Mouse (Mus musculus) T-helper 1 cell (primary cell): ENCODE measurements around the gene Kcnmb4.

ENCODE experiments used
- in situ Hi-C: fragments of 300-600 bp; cut with MboI, MseI; formaldehyde crosslinking; loops from one replicate; pipeline ENCODE4 v1.15.1; 2025; ENCODE audit warnings: high pct_unique_total_duplicates

Kcnmb4 gene

GRCm38 (mm10) chr10:116473759-116474549 lies at the start of gene Kcnmb4:
Kcnmb4 (minus strand) TSS chr10:116473878.
- in situ Hi-C loops: no loop called here

DNA sequence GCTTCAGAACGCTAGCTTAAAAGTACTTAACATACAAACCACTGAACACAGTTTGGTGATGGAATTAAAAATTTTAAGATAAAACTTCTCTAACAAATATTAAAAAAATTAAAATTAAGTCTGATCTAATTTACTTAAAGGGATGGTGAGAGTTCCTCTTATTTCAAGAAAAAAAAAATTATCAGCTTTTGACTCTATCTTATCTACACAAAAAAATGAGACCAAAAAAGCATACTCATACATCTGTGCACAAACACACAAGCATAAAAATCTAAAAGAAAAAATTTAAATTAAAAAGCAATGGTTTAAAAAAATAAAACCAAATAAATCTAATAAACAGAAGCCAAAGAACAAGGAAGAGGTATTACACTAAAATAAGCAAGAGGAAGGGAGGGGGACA lies 45.9 kb upstream of the Kcnmb4 start:
- in situ Hi-C loops: no loop called here

GRCm38 (mm10) chr10:116515590-116515989 lies 41.9 kb upstream of the Kcnmb4 start:
- in situ Hi-C loops: no loop called here

GRCm38 (mm10) chr10:116515158-116515557 lies 41.5 kb upstream of the Kcnmb4 start:
- in situ Hi-C loops: no loop called here

DNA sequence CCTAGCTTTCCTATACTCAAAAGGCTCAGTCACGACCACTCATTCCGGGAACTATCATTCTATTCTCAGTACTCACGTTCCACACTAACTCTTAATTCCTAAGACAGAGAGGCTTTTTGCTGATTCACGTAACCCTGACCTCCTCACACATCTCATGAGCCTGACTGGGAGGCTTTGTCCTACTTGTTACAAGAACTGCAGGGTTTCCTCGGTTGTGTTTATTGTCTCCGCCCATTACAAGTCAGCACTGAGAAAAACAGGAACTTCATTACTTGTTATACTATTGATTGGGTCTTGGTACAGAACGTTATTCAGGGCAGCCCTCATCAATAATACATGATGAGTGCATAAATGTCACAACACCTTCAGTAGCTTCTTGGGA lies 39.6 kb upstream of the Kcnmb4 start:
- in situ Hi-C loops: no loop called here

DNA sequence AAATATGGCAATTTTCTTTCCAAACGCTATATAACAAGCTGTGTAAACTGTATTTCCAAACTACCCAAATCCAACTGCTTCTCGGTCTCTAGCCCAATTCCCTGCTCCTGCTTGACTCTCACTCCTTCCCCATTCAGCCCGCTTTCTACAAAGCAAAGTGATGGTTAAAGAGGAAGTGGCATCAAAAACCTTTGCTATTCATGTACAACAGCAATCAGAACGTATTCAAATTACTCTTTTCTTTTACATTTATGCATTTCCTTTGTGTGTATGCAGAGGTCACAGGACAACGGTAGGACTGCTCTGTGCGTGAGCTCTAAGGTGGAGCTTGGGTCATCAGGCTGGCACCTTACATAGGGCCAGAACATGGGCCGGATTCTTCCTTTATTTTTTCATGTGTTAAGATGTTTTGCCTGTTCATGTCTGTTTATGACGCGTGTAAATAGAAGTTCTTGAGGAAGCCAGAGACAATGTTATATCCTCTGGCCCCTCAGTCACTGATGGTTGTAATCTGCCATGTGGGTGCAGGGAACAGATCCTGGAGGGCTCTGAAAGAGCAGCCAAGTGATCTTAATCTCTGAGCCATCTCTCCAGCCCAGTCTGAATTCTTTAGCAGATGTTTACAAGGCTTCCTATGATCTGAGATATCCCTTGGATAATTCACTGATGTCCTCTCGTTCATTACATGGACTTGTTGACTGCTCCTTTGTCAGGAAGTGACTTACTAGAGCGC lies 39.0 kb upstream of the Kcnmb4 start:
- in situ Hi-C loops: no loop called here

DNA sequence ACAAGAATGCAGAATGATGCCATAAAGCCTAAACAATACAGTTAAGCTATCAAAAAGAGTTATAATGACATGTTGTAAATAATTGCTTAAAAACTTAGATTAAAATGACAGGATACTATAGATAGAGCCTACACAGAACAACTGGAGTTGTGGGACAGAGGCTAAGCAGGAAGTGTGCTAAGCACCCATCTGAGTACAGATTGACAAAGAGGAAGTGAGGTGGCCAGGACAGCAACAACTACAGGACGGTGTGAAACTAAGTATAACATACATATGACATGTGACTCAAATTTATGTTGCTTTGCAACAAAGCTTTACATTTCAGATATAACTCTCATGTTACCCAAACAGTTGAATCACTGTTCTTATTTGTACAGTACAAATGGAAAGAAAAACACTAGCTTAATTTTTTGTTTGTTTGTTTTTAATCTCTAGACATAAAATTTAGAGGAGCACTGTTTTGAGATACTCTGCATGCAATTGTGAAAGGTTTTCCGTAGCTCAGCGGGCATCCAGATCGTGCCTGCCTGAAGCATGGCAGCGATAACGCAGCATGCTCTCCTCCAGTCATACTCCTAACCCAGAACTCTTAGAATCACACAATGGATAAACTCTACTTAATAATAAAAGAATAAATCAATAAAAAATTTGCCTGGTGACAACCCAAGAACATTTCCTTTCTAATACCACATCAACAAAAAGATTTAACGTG lies 31.8 kb upstream of the Kcnmb4 start:
- in situ Hi-C loops: no loop called here

DNA sequence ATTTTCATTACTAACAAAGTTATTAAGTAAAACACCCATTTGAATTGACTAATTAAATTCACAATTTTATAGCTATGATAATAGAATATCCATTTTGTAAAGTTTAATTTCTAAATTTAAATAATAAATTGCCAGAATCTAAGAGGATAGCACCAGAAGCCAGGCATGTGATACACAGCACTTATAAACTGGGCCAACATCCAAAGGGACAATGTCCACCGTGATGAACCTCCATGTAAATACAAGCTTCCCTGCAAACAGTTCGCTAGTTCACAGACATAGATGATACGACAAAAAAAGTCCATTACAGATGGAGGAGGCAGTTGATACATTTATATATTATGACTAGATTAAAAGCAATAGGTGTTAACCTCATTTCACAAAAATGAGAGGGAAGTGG lies 19.1 kb upstream of the Kcnmb4 start:
- in situ Hi-C loops: no loop called here

DNA sequence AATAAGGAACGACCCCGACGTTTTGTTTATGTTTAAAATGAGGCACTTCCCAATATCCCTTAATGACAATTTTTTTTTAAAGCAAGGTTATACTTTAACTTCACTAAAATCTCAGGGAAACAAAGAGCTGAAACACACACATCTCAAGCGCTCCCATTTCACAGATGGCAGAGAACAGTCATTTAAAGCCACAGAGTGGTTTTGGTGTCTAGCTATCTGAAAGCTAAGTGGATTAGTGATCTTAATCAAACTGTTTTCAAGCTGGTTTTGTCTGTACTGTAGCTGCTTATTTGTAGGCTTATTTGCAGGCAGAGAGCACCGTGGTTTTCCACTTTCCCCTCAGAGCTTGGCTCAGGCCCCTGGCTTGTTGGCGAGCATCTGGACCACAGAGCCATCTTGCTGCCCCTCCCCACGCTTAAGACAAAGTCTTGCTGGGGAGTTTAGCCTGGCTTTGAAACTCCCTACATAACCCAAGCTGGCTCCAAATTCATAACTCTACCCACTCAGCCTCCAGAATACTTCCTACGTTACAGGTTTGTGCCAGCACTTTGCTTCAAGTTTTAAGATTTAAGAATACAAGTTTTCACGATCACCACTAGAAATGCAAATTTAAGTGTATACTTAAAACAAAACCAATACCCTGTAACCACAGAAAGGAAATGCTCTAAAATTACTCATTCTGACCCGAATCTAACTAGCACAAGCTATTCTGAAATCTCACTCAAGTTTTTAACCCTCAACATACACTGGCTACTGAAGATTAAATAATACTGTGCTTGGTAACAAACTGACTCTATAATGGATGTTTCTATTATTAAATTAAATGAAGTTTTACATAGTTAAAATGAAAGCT lies 13.4 kb upstream of the Kcnmb4 start:
- in situ Hi-C loops: loop anchor here (5.0 kb wide), 1 partner anchor 90 kb away; no protein-coding TSS in a partner anchor

DNA sequence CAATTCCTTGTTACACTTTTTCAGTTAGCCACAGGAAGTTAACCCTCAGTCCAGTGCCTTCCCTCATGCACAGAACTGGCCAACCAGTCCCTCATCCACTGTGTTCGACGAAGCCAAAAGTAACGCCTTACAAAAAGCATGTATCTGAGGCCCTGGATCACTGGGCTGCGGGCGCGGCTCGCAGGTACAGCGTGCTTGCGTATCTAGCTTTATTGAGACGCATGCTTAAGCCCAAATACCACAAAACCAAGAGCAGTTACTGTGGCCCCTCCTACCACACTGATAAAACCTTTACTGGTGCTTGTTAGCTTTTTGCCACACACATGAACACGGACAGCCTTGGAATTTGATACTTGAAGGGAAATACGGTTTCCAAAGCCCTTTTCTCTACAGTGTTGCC lies 8.2 kb upstream of the Kcnmb4 start:
- in situ Hi-C loops: no loop called here

DNA sequence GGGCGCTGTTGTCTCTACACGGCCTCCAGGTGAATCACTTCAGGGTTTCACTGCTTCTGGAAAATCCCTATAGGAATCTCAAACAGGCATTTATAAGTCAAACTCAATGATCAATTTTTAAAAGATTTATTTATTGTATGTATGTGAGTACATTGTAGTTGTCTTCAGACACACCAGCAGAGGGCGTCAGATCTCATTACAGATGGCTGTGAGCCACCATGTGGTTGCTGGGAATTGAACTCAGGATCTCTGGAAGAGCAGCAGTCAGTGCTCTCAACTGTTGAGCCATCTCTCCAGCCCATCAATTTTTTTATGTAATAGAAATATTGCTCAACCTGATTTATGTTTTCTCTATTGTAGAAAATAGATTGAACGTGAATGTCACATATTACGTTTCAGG lies 7.3 kb upstream of the Kcnmb4 start:
- in situ Hi-C loops: no loop called here

DNA sequence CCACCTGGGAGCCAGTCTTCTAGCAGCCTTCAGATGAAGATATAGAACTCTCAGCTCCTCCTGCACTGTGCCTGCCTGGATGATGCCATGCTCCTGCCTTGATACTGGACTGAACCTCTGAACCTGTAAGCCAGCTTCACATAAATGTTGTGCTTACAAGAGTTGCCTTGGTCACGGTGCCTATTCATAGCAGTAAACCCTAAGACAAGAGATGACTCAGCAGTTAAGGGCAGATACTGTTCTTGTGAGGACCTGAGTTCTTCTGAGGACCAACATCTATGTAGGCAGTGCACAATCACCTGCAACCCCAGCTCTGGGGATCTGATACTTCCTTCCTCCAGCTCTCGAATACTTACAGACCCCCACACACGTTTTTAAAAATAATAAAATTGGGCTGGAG lies 2.9 kb upstream of the Kcnmb4 start:
- in situ Hi-C loops: no loop called here

GRCm38 (mm10) chr10:116475725-116476124 lies 2.0 kb upstream of the Kcnmb4 start:
- in situ Hi-C loops: no loop called here

DNA sequence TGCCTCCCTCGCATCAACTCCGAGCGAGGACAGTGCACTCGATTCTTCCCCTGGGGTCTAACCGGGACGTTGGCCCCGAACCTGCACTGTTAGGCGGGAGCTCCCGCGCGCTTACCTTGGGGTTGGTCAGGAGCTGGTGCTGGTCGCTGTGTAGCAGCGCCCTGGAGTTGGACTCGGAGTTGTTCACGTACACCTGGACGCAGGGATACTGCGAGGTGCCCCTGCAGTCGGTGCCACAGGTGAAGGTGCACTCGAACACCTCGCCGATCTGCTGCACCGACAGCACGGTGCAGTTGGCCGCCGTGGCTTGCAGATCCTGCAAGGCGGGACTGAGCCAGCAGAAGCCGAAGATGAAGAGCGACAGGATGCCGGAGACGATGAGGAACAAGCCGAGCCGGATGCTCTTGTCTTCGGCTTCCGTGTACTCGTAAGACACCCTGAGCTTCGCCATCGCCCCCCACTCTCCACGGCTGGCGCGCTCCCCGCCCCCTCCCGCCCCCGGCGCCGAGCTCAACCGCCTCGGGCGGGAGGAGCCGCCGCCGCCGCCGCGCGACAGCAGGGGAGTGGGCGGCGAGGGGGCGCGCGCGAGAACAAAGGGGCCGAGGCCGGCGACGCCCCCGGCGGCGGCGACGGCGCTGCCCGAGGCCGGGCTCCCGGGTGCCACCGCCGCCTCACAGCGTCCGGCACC lies 463 bp downstream of the Kcnmb4 start:
- in situ Hi-C loops: no loop called here

- in situ Hi-C loops: no loop called here
Observed at GRCm38 (mm10) chr10:116472579-116472978, 1.1 kb downstream of the Kcnmb4 start.

GRCm38 (mm10) chr10:116470306-116470925 lies 3.3 kb downstream of the Kcnmb4 start:
- in situ Hi-C loops: no loop called here

- in situ Hi-C loops: no loop called here
Observed at GRCm38 (mm10) chr10:116468094-116468493, 5.6 kb downstream of the Kcnmb4 start.

- in situ Hi-C loops: loop anchor here (5.0 kb wide), 1 partner anchor 52 kb away; no protein-coding TSS in a partner anchor
Observed at GRCm38 (mm10) chr10:116463753-116464345, 9.8 kb downstream of the Kcnmb4 start.

GRCm38 (mm10) chr10:116461443-116461842 lies 12.2 kb downstream of the Kcnmb4 start:
- in situ Hi-C loops: loop anchor here (5.0 kb wide), 1 partner anchor 49 kb away; no protein-coding TSS in a partner anchor

GRCm38 (mm10) chr10:116458786-116459185 lies 14.9 kb downstream of the Kcnmb4 start:
- in situ Hi-C loops: no loop called here
